Mouse (Mus musculus): ENCODE data around the gene Zfp746. TPM values are rescaled to one million over a fixed set of nuclear protein-coding genes. Genes with fewer than 3 reads are reported as not detected.

The Zfp746 gene
- polyA plus RNA-seq, 1 experiment from 2014 or later: 3.9 TPM

GRCm38 (mm10) chr6:48025905-48026660 lies 60.3 kb downstream of the Zfp746 start:
- Histone ChIP-seq H3K27ac (no peak overlapping the region), H3K9ac (no peak overlapping the region), H3K4me1 (replicated peaks) (no peaks in the 10 kb centered on the region), H3K36me3 (peaks cover 71% of the 10 kb centered on the region), H3K4me2 (no peak overlapping the region), H3K4me3 (replicated peaks) (no peak overlapping the region), H3K27me3 (no peaks in the 10 kb centered on the region), H3K9me3 (replicated peaks) (no peaks in the 10 kb centered on the region; the same call in 1 of the 2 replicates)
- 73% methylated on average over 10 of the region's 10 CpGs for WGBS (ENCODE audit: insufficient replicate concordance)
- DNase-seq: no peak
- no peak for ATAC-seq (ENCODE audit: low read depth)

- WGBS (ENCODE audit: insufficient replicate concordance): 89% methylated on average over 21 of the region's 21 CpGs
- Histone ChIP-seq H3K27ac (no peak overlapping the region), H3K4me1 (replicated peaks) (no peaks in the 10 kb centered on the region), H3K4me3 (replicated peaks) (no peak overlapping the region), H3K4me2 (no peak overlapping the region), H3K27me3 (no peaks in the 10 kb centered on the region), H3K36me3 (peaks cover 68% of the 10 kb centered on the region), H3K9ac (no peak overlapping the region), H3K9me3 (replicated peaks) (no peaks in the 10 kb centered on the region; the same call in 1 of the 2 replicates)
- DNase-seq: no peak
- ATAC-seq (ENCODE audit: low read depth): no peak
Measured at GRCm38 (mm10) chr6:48024994-48025345, 61.4 kb downstream of the Zfp746 start.

GRCm38 (mm10) chr6:48024330-48024993 lies 61.9 kb downstream of the Zfp746 start:
- peaks cover 68% of the 10 kb centered on the region for H3K36me3 ChIP-seq
- H3K9ac ChIP-seq: no peak overlapping the region
- no peaks in the 10 kb centered on the region for H3K27me3 ChIP-seq
- 91% methylated on average over 43 of the region's 43 CpGs for WGBS (ENCODE audit: insufficient replicate concordance)
- no peak overlapping the region for H3K4me3 ChIP-seq (replicated peaks)
- no peak overlapping the region for H3K4me2 ChIP-seq
- no peaks in the 10 kb centered on the region for H3K4me1 ChIP-seq (replicated peaks)
- DNase-seq (no peak), ATAC-seq (ENCODE audit: low read depth) (no peak)
- no peaks in the 10 kb centered on the region; the same call in 1 of the 2 replicates for H3K9me3 ChIP-seq (replicated peaks)
- H3K27ac ChIP-seq: no peak overlapping the region

GRCm38 (mm10) chr6:48022672-48023071 lies 63.7 kb downstream of the Zfp746 start:
- no peak overlapping the region for H3K4me2 ChIP-seq
- H3K4me1 ChIP-seq (replicated peaks): no peaks in the 10 kb centered on the region
- H3K4me3 ChIP-seq (replicated peaks): no peak overlapping the region
- DNase-seq (no peak), ATAC-seq (ENCODE audit: low read depth) (no peak)
- H3K27me3 ChIP-seq: no peaks in the 10 kb centered on the region
- no peak overlapping the region for H3K27ac ChIP-seq
- no peaks in the 10 kb centered on the region; the same call in 1 of the 2 replicates for H3K9me3 ChIP-seq (replicated peaks)
- no peak overlapping the region for H3K9ac ChIP-seq
- WGBS (ENCODE audit: insufficient replicate concordance): 69% methylated on average over 2 of the region's 2 CpGs
- H3K36me3 ChIP-seq: peaks cover 52% of the 10 kb centered on the region

- 66% methylated on average over 1 of the region's 1 CpGs for WGBS (ENCODE audit: insufficient replicate concordance)
- Histone ChIP-seq H3K27me3 (no peaks in the 10 kb centered on the region), H3K4me2 (no peak overlapping the region), H3K27ac (no peak overlapping the region), H3K4me3 (replicated peaks) (no peak overlapping the region), H3K9ac (no peak overlapping the region), H3K4me1 (replicated peaks) (no peaks in the 10 kb centered on the region), H3K9me3 (replicated peaks) (no peaks in the 10 kb centered on the region; the same call in 1 of the 2 replicates), H3K36me3 (peaks cover 43% of the 10 kb centered on the region)
- ATAC-seq (ENCODE audit: low read depth): no peak
- no peak for DNase-seq
Measured at GRCm38 (mm10) chr6:48021678-48022077, 64.7 kb downstream of the Zfp746 start.

GRCm38 (mm10) chr6:48020006-48020405 lies 66.4 kb downstream of the Zfp746 start:
- no peaks in the 10 kb centered on the region; the same call in 1 of the 2 replicates for H3K9me3 ChIP-seq (replicated peaks)
- DNase-seq (no peak), ATAC-seq (ENCODE audit: low read depth) (no peak)
- H3K4me2 ChIP-seq: no peak overlapping the region
- 78% methylated on average over 2 of the region's 2 CpGs for WGBS (ENCODE audit: insufficient replicate concordance)
- H3K27me3 ChIP-seq: no peaks in the 10 kb centered on the region
- H3K4me1 ChIP-seq (replicated peaks): peaks cover 8% of the 10 kb centered on the region
- H3K9ac ChIP-seq: no peak overlapping the region
- no peak overlapping the region for H3K27ac ChIP-seq
- no peak overlapping the region for H3K4me3 ChIP-seq (replicated peaks)
- peaks cover 27% of the 10 kb centered on the region for H3K36me3 ChIP-seq

GRCm38 (mm10) chr6:48016841-48017240 lies 69.6 kb downstream of the Zfp746 start:
- Histone ChIP-seq H3K36me3 (no peaks in the 10 kb centered on the region), H3K9me3 (replicated peaks) (no peaks in the 10 kb centered on the region), H3K9ac (no peak overlapping the region), H3K4me2 (no peak overlapping the region), H3K27me3 (no peaks in the 10 kb centered on the region), H3K4me1 (replicated peaks) (peaks cover 8% of the 10 kb centered on the region), H3K27ac (no peak overlapping the region), H3K4me3 (replicated peaks) (no peak overlapping the region)
- DNase-seq (no peak), ATAC-seq (ENCODE audit: low read depth) (no peak)
- 82% methylated on average over 9 of the region's 9 CpGs for WGBS (ENCODE audit: insufficient replicate concordance)

- Histone ChIP-seq H3K27me3 (no peaks in the 10 kb centered on the region), H3K9ac (peak overlapping the region; percentile 51), H3K36me3 (no peaks in the 10 kb centered on the region), H3K4me3 (replicated peaks) (peak overlapping the region; percentile 48), H3K27ac (no peak overlapping the region), H3K4me2 (peak overlapping the region; percentile 68), H3K4me1 (replicated peaks) (peaks cover 8% of the 10 kb centered on the region), H3K9me3 (replicated peaks) (no peaks in the 10 kb centered on the region)
- DNase-seq (peak; percentile 37), ATAC-seq (ENCODE audit: low read depth) (peak; percentile 83)
- WGBS (ENCODE audit: insufficient replicate concordance): under 1% methylated on average over 23 of the region's 24 CpGs
Measured at GRCm38 (mm10) chr6:48016090-48016521, 70.3 kb downstream of the Zfp746 start.

Small RNA genes lying within 50 kb of the gene (microRNA-seq; reads per million reads assigned to microRNA genes)
- 0.88 reads per million for gene Gm24563

Other genes starting within 250 kb of the Zfp746 start
- 3.1 and 3.8 TPM in 2 replicates for gene Zfp282, start 209.4 kb downstream of the Zfp746 start, polyA plus RNA-seq (2015; fragmentation: Nextera tagmentation; extraction: Ambion mirVana)
- 6.8 and 7.0 TPM in 2 replicates for gene Zfp212, start 166.1 kb downstream of the Zfp746 start, polyA plus RNA-seq (2015; fragmentation: Nextera tagmentation; extraction: Ambion mirVana)
- gene Zfp956, start 133.2 kb downstream of the Zfp746 start, polyA plus RNA-seq (2015; fragmentation: Nextera tagmentation; extraction: Ambion mirVana): 3.1 and 3.5 TPM in 2 replicates
- 2.8 and 3.1 TPM in 2 replicates for gene Zfp777, start 37.7 kb downstream of the Zfp746 start, polyA plus RNA-seq (2015; fragmentation: Nextera tagmentation; extraction: Ambion mirVana)